Mouse (Mus musculus): Measurements from ENCODE around the gene Ndufs2. TPM values are rescaled to one million over a fixed set of nuclear protein-coding genes. Genes with fewer than 3 reads are reported as not detected.

The Ndufs2 gene
- polyA plus RNA-seq, 1 experiment: 227 TPM

- no peak for TF ChIP-seq CEBPB (IDR thresholded peaks at IDR 0.05; ENCODE audit: low read depth)
- TF ChIP-seq FOSL1 (IDR thresholded peaks at IDR 0.05; ENCODE audit: insufficient read depth, low read length, poor library complexity, severe bottlenecking): no peak
- TF ChIP-seq USF1 (IDR thresholded peaks at IDR 0.05; ENCODE audit: low read depth): no peak
- TF ChIP-seq MYOD1 (IDR thresholded peaks at IDR 0.05; ENCODE audit: control insufficient read depth, insufficient read length, low read depth): no peak
- TF ChIP-seq MAX (IDR thresholded peaks at IDR 0.05): no peak
- no peak for TF ChIP-seq CTCF (IDR thresholded peaks at IDR 0.05; ENCODE audit: control insufficient read depth, insufficient read depth, insufficient read length)
- TF ChIP-seq MYOG (IDR thresholded peaks at IDR 0.05; ENCODE audit: control insufficient read depth, extremely low read depth, insufficient read length): no peak
- no peak overlapping the region for H3K4me3 ChIP-seq (ENCODE audit: insufficient read depth, poor library complexity, severe bottlenecking)
Measured at GRCm38 (mm10) chr1:171257781-171258180, 6.6 kb upstream of the Ndufs2 start.

GRCm38 (mm10) chr1:171256937-171257548 lies 5.9 kb upstream of the Ndufs2 start:
- Histone ChIP-seq H3K79me2 (ENCODE audit: control insufficient read depth, insufficient read depth) (no peaks in the 10 kb centered on the region), H3K36me3 (ENCODE audit: control insufficient read depth, insufficient read depth) (peaks cover 9% of the 10 kb centered on the region), H3K4me3 (ENCODE audit: insufficient read depth, poor library complexity, severe bottlenecking) (no peak overlapping the region), H3K79me3 (ENCODE audit: low read depth) (no peaks in the 10 kb centered on the region), H3ac (ENCODE audit: control insufficient read depth, insufficient read length, low read depth) (no peak overlapping the region), H3K27me3 (ENCODE audit: control insufficient read depth, insufficient read depth, insufficient read length) (no peaks in the 10 kb centered on the region)
- TF ChIP-seq CTCF (IDR thresholded peaks at IDR 0.05; ENCODE audit: control insufficient read depth, insufficient read depth, insufficient read length) (peak; percentile 39), MYOG (IDR thresholded peaks at IDR 0.05; ENCODE audit: control insufficient read depth, extremely low read depth, insufficient read length) (no peak)

More at GRCm38 (mm10) chr1:171257781-171258180, 6.6 kb upstream of the Ndufs2 start:
- no peak overlapping the region for H3ac ChIP-seq (ENCODE audit: control insufficient read depth, insufficient read length, low read depth)
- H3K79me3 ChIP-seq (ENCODE audit: low read depth): no peaks in the 10 kb centered on the region
- no peaks in the 10 kb centered on the region for H3K27me3 ChIP-seq (ENCODE audit: control insufficient read depth, insufficient read depth, insufficient read length)
- H3K79me2 ChIP-seq (ENCODE audit: control insufficient read depth, insufficient read depth): no peaks in the 10 kb centered on the region
- H3K36me3 ChIP-seq (ENCODE audit: control insufficient read depth, insufficient read depth): peaks cover 9% of the 10 kb centered on the region

- no peaks in the 10 kb centered on the region for H3K27me3 ChIP-seq (ENCODE audit: control insufficient read depth, insufficient read depth, insufficient read length)
- H3K79me3 ChIP-seq (ENCODE audit: low read depth): no peaks in the 10 kb centered on the region
- no peaks in the 10 kb centered on the region for H3K79me2 ChIP-seq (ENCODE audit: control insufficient read depth, insufficient read depth)
- H3K4me3 ChIP-seq (ENCODE audit: insufficient read depth, poor library complexity, severe bottlenecking): no peak overlapping the region
- no peak for TF ChIP-seq CTCF (IDR thresholded peaks at IDR 0.05; ENCODE audit: control insufficient read depth, insufficient read depth, insufficient read length)
- TF ChIP-seq FOSL1 (IDR thresholded peaks at IDR 0.05; ENCODE audit: insufficient read depth, low read length, poor library complexity, severe bottlenecking): no peak
- TF ChIP-seq MYOG (IDR thresholded peaks at IDR 0.05; ENCODE audit: control insufficient read depth, extremely low read depth, insufficient read length): no peak
- no peak for TF ChIP-seq USF1 (IDR thresholded peaks at IDR 0.05; ENCODE audit: low read depth)
- no peak for TF ChIP-seq CEBPB (IDR thresholded peaks at IDR 0.05; ENCODE audit: low read depth)
- TF ChIP-seq MYOD1 (IDR thresholded peaks at IDR 0.05; ENCODE audit: control insufficient read depth, insufficient read length, low read depth): no peak
- TF ChIP-seq MAX (IDR thresholded peaks at IDR 0.05): no peak
- peaks cover 9% of the 10 kb centered on the region for H3K36me3 ChIP-seq (ENCODE audit: control insufficient read depth, insufficient read depth)
- H3ac ChIP-seq (ENCODE audit: control insufficient read depth, insufficient read length, low read depth): no peak overlapping the region
Measured at GRCm38 (mm10) chr1:171256095-171256818, 5.1 kb upstream of the Ndufs2 start.

GRCm38 (mm10) chr1:171252415-171252814 lies 1.2 kb upstream of the Ndufs2 start:
- Histone ChIP-seq H3K79me2 (ENCODE audit: control insufficient read depth, insufficient read depth) (no peaks in the 10 kb centered on the region), H3K27me3 (ENCODE audit: control insufficient read depth, insufficient read depth, insufficient read length) (no peaks in the 10 kb centered on the region)
- TF ChIP-seq USF1 (IDR thresholded peaks at IDR 0.05; ENCODE audit: low read depth) (no peak), CTCF (IDR thresholded peaks at IDR 0.05; ENCODE audit: control insufficient read depth, insufficient read depth, insufficient read length) (no peak), MYOD1 (IDR thresholded peaks at IDR 0.05; ENCODE audit: control insufficient read depth, insufficient read length, low read depth) (no peak), FOSL1 (IDR thresholded peaks at IDR 0.05; ENCODE audit: insufficient read depth, low read length, poor library complexity, severe bottlenecking) (no peak), MYOG (IDR thresholded peaks at IDR 0.05; ENCODE audit: control insufficient read depth, extremely low read depth, insufficient read length) (no peak), MAX (IDR thresholded peaks at IDR 0.05) (no peak)

GRCm38 (mm10) chr1:171251594-171252324 lies 571 bp upstream of the Ndufs2 start:
- peaks cover 1% of the 10 kb centered on the region for H3K79me2 ChIP-seq (ENCODE audit: control insufficient read depth, insufficient read depth)
- TF ChIP-seq CEBPB (IDR thresholded peaks at IDR 0.05; ENCODE audit: low read depth) (no peak), FOSL1 (IDR thresholded peaks at IDR 0.05; ENCODE audit: insufficient read depth, low read length, poor library complexity, severe bottlenecking) (no peak), MYOG (IDR thresholded peaks at IDR 0.05; ENCODE audit: control insufficient read depth, extremely low read depth, insufficient read length) (no peak), USF1 (IDR thresholded peaks at IDR 0.05; ENCODE audit: low read depth) (no peak), MAX (IDR thresholded peaks at IDR 0.05) (no peak), CTCF (IDR thresholded peaks at IDR 0.05; ENCODE audit: control insufficient read depth, insufficient read depth, insufficient read length) (no peak), MYOD1 (IDR thresholded peaks at IDR 0.05; ENCODE audit: control insufficient read depth, insufficient read length, low read depth) (no peak)
- H3K79me3 ChIP-seq (ENCODE audit: low read depth): peaks cover under 1% of the 10 kb centered on the region
- no peaks in the 10 kb centered on the region for H3K27me3 ChIP-seq (ENCODE audit: control insufficient read depth, insufficient read depth, insufficient read length)
- peaks cover 5% of the 10 kb centered on the region for H3K36me3 ChIP-seq (ENCODE audit: control insufficient read depth, insufficient read depth)
- H3K4me3 ChIP-seq (ENCODE audit: insufficient read depth, poor library complexity, severe bottlenecking): peak overlapping the region; percentile 29
- H3ac ChIP-seq (ENCODE audit: control insufficient read depth, insufficient read length, low read depth): peak overlapping the region; percentile 72

More at GRCm38 (mm10) chr1:171252415-171252814, 1.2 kb upstream of the Ndufs2 start:
- Histone ChIP-seq H3K4me3 (ENCODE audit: insufficient read depth, poor library complexity, severe bottlenecking) (no peak overlapping the region), H3ac (ENCODE audit: control insufficient read depth, insufficient read length, low read depth) (no peak overlapping the region), H3K79me3 (ENCODE audit: low read depth) (no peaks in the 10 kb centered on the region), H3K36me3 (ENCODE audit: control insufficient read depth, insufficient read depth) (peaks cover 5% of the 10 kb centered on the region)

All from C2C12 (cell line).